Mouse (Mus musculus): ENCODE results near the gene Arfgap3. TPM values are rescaled to one million over a fixed set of nuclear protein-coding genes. Genes with fewer than 3 reads are reported as not detected.
A peak's percentile ranks its signal among the peaks of the same experiment; 100 is the strongest.
"Not testable (repeated sequence)": the region's sequence is repeated elsewhere in the genome, so short reads cannot be mapped to it uniquely, and the experiment has no call there.

The Arfgap3 gene
- polyA plus RNA-seq, 1 experiment, result 88.2 TPM

- no peaks in the 10 kb centered on the region for H3K27me3 ChIP-seq (ENCODE audit: control insufficient read depth, insufficient read depth, low read length)
- H3K27ac ChIP-seq (ENCODE audit: insufficient read depth, low read depth, low read length), result no peak overlapping the region
- TF ChIP-seq POLR2A (IDR thresholded peaks at IDR 0.05; ENCODE audit: low read depth, low read length) (no peak), CTCF (IDR thresholded peaks at IDR 0.05; ENCODE audit: extremely low read depth, insufficient read length, insufficient replicate concordance, low read depth, low read length) (no peak)
- 84% methylated on average over 1 of the region's 1 CpGs for WGBS
- H3K4me3 ChIP-seq (ENCODE audit: low read depth, low read length), result no peak overlapping the region
- peaks cover 65% of the 10 kb centered on the region for H3K36me3 ChIP-seq (ENCODE audit: control insufficient read depth, insufficient read depth, low read length)
- H3K4me1 ChIP-seq (ENCODE audit: control insufficient read depth, insufficient read depth, insufficient read length, low read length), result no peaks in the 10 kb centered on the region; the same call in 1 of the 2 replicates
These were observed 35.1 kb downstream of the Arfgap3 start for GRCm38 (mm10) chr15:83314914-83315313.

GRCm38 (mm10) chr15:83309878-83310277 lies 40.2 kb downstream of the Arfgap3 start:
- Histone ChIP-seq H3K27ac (ENCODE audit: insufficient read depth, low read depth, low read length) (no peak overlapping the region), H3K27me3 (ENCODE audit: control insufficient read depth, insufficient read depth, low read length) (no peaks in the 10 kb centered on the region), H3K4me3 (ENCODE audit: low read depth, low read length) (no peak overlapping the region), H3K4me1 (ENCODE audit: control insufficient read depth, insufficient read depth, insufficient read length, low read length) (peaks cover 17% of the 10 kb centered on the region), H3K36me3 (ENCODE audit: control insufficient read depth, insufficient read depth, low read length) (peaks cover 76% of the 10 kb centered on the region)
- no peak for TF ChIP-seq POLR2A (IDR thresholded peaks at IDR 0.05; ENCODE audit: low read depth, low read length)
- no peak for TF ChIP-seq CTCF (IDR thresholded peaks at IDR 0.05; ENCODE audit: extremely low read depth, insufficient read length, insufficient replicate concordance, low read depth, low read length)
- 88% methylated on average over 5 of the region's 5 CpGs for WGBS

- H3K27ac ChIP-seq (ENCODE audit: insufficient read depth, low read depth, low read length); H3K4me3 ChIP-seq (ENCODE audit: low read depth, low read length); H3K27me3 ChIP-seq (ENCODE audit: control insufficient read depth, insufficient read depth, low read length): not testable (repeated sequence)
- Histone ChIP-seq H3K4me1 (ENCODE audit: control insufficient read depth, insufficient read depth, insufficient read length, low read length) (peaks cover 29% of the 10 kb centered on the region), H3K36me3 (ENCODE audit: control insufficient read depth, insufficient read depth, low read length) (peaks cover 67% of the 10 kb centered on the region)
- WGBS, result 91% methylated on average over 1 of the region's 1 CpGs
These were observed 41.3 kb downstream of the Arfgap3 start for GRCm38 (mm10) chr15:83308708-83309107.

- no peaks in the 10 kb centered on the region for H3K27me3 ChIP-seq (ENCODE audit: control insufficient read depth, insufficient read depth, low read length)
- 85% methylated on average over 12 of the region's 12 CpGs for WGBS
- H3K36me3 ChIP-seq (ENCODE audit: control insufficient read depth, insufficient read depth, low read length), result peaks cover 61% of the 10 kb centered on the region
- peak overlapping the region; percentile 88 for H3K27ac ChIP-seq (ENCODE audit: insufficient read depth, low read depth, low read length)
- TF ChIP-seq CTCF (IDR thresholded peaks at IDR 0.05; ENCODE audit: extremely low read depth, insufficient read length, insufficient replicate concordance, low read depth, low read length) (no peak), POLR2A (IDR thresholded peaks at IDR 0.05; ENCODE audit: low read depth, low read length) (no peak)
- peaks cover 32% of the 10 kb centered on the region for H3K4me1 ChIP-seq (ENCODE audit: control insufficient read depth, insufficient read depth, insufficient read length, low read length)
- no peak overlapping the region for H3K4me3 ChIP-seq (ENCODE audit: low read depth, low read length)
These were observed 43.9 kb downstream of the Arfgap3 start for GRCm38 (mm10) chr15:83306181-83306580.

GRCm38 (mm10) chr15:83305192-83305921 lies 44.7 kb downstream of the Arfgap3 start:
- Histone ChIP-seq H3K27ac (ENCODE audit: insufficient read depth, low read depth, low read length) (peak overlapping the region; percentile 88), H3K4me1 (ENCODE audit: control insufficient read depth, insufficient read depth, insufficient read length, low read length) (peaks cover 35% of the 10 kb centered on the region), H3K4me3 (ENCODE audit: low read depth, low read length) (no peak overlapping the region), H3K27me3 (ENCODE audit: control insufficient read depth, insufficient read depth, low read length) (no peaks in the 10 kb centered on the region), H3K36me3 (ENCODE audit: control insufficient read depth, insufficient read depth, low read length) (peaks cover 65% of the 10 kb centered on the region)
- WGBS, result 28% methylated on average over 12 of the region's 12 CpGs
- TF ChIP-seq POLR2A (IDR thresholded peaks at IDR 0.05; ENCODE audit: low read depth, low read length) (no peak), CTCF (IDR thresholded peaks at IDR 0.05; ENCODE audit: extremely low read depth, insufficient read length, insufficient replicate concordance, low read depth, low read length) (no peak)

GRCm38 (mm10) chr15:83304804-83305191 lies 45.2 kb downstream of the Arfgap3 start:
- no peaks in the 10 kb centered on the region for H3K27me3 ChIP-seq (ENCODE audit: control insufficient read depth, insufficient read depth, low read length)
- peak overlapping the region; percentile 88 for H3K27ac ChIP-seq (ENCODE audit: insufficient read depth, low read depth, low read length)
- H3K4me1 ChIP-seq (ENCODE audit: control insufficient read depth, insufficient read depth, insufficient read length, low read length), result peaks cover 35% of the 10 kb centered on the region
- H3K4me3 ChIP-seq (ENCODE audit: low read depth, low read length), result no peak overlapping the region
- peaks cover 65% of the 10 kb centered on the region for H3K36me3 ChIP-seq (ENCODE audit: control insufficient read depth, insufficient read depth, low read length)
- TF ChIP-seq POLR2A (IDR thresholded peaks at IDR 0.05; ENCODE audit: low read depth, low read length) (no peak), CTCF (IDR thresholded peaks at IDR 0.05; ENCODE audit: extremely low read depth, insufficient read length, insufficient replicate concordance, low read depth, low read length) (no peak)
- 79% methylated on average over 9 of the region's 9 CpGs for WGBS

GRCm38 (mm10) chr15:83303656-83304484 lies 46.2 kb downstream of the Arfgap3 start:
- 29% methylated on average over 13 of the region's 13 CpGs for WGBS
- peak overlapping the region; percentile 88 for H3K27ac ChIP-seq (ENCODE audit: insufficient read depth, low read depth, low read length)
- TF ChIP-seq CTCF (IDR thresholded peaks at IDR 0.05; ENCODE audit: extremely low read depth, insufficient read length, insufficient replicate concordance, low read depth, low read length) (no peak), POLR2A (IDR thresholded peaks at IDR 0.05; ENCODE audit: low read depth, low read length) (no peak)
- H3K27me3 ChIP-seq (ENCODE audit: control insufficient read depth, insufficient read depth, low read length), result no peaks in the 10 kb centered on the region
- no peak overlapping the region for H3K4me3 ChIP-seq (ENCODE audit: low read depth, low read length)
- H3K4me1 ChIP-seq (ENCODE audit: control insufficient read depth, insufficient read depth, insufficient read length, low read length), result peaks cover 35% of the 10 kb centered on the region
- peaks cover 70% of the 10 kb centered on the region for H3K36me3 ChIP-seq (ENCODE audit: control insufficient read depth, insufficient read depth, low read length)
